Mouse (Mus musculus): ENCODE data around the gene Tnfrsf8. TPM values are rescaled to one million over a fixed set of nuclear protein-coding genes. Genes with fewer than 3 reads are reported as not detected.

The Tnfrsf8 gene
- total and polyA plus RNA-seq, 3 experiments: 12.7 to 31.0 (median 24.7) TPM

DNA sequence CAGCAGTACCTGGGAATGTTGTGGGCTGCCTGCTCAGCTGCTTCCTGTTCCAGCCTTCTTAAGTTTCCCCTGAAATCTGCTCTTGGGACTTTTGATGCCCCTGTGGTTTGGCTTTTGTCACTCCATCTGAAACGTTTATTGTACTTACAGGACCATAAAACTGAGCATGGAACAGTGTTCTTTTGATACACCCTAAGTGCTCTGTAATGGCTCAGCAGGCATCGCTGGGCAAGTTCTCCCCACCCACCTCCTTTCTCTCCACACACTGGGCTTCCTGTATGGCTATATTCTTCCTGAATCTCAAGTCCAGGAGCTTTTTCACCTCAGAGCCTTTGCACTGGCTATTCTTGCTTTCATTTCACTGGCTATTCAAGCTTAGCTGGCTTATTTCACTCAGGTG, 50.2 kb downstream of the Tnfrsf8 start:
- DNase-seq (ENCODE audit: extremely low read depth): no peak
- dilution Hi-C loops (cut with MboI; ENCODE audit: extremely low pct_ligation_motif_present, extremely low pct_unique_long_range_greater_than_20kb, low sequenced_read_pairs) (no loop called here), in situ Hi-C loops (cut with MboI; ENCODE audit: low pct_ligation_motif_present, low pct_unique_long_range_greater_than_20kb, low sequenced_read_pairs) (no loop called here)
- Histone ChIP-seq H3K79me2 (replicated peaks; ENCODE audit: control insufficient read depth, extremely low read depth, insufficient read depth, poor library complexity, severe bottlenecking) (no peaks in the 10 kb centered on the region), H3K4me1 (ENCODE audit: control insufficient read depth in 1 of 2, insufficient read depth in 2 of 2) (peaks cover 9 to 34% of the 10 kb centered on the region in 2 experiments; a peak in 3 of 4 replicates), H3K36me3 (replicated peaks in 1 of 2; ENCODE audit: control insufficient read depth in 1 of 2, insufficient read depth in 1 of 2, low read length in 1 of 2) (peaks cover 14 to 28% of the 10 kb centered on the region in 2 experiments), H3K4me3 (replicated peaks in 1 of 3; ENCODE audit: low read depth in 2 of 3, low read length in 2 of 3, poor library complexity in 1 of 3) (no peak overlapping the region), H3K27me3 (replicated peaks) (no peaks in the 10 kb centered on the region), H3K9me3 (replicated peaks; ENCODE audit: low read length) (no peaks in the 10 kb centered on the region), H3K27ac (ENCODE audit: insufficient read depth, low read depth) (no peak overlapping the region), H3K4me2 (ENCODE audit: insufficient read depth, low read depth, poor library complexity, severe bottlenecking) (no peak overlapping the region), H3K9ac (ENCODE audit: insufficient read depth, low read depth) (no peak overlapping the region)
- TF ChIP-seq USF1 (IDR thresholded peaks at IDR 0.05; ENCODE audit: low read depth, low read length) (no peak), ZMIZ1 (IDR thresholded peaks at IDR 0.05; ENCODE audit: low read depth, low read length) (no peak), UBTF (IDR thresholded peaks at IDR 0.05; ENCODE audit: low read depth, low read length) (no peak), POLR2A (IDR thresholded peaks at IDR 0.05; ENCODE audit: low read depth, low read length) (no peak), EP300 (IDR thresholded peaks at IDR 0.05; ENCODE audit: low read length) (no peak), USF2 (conservative IDR thresholded peaks at IDR 0.05; ENCODE audit: low read depth, low read length) (no peak), TBP (conservative IDR thresholded peaks at IDR 0.05; ENCODE audit: low read depth, low read length) (no peak), ELF1 (IDR thresholded peaks at IDR 0.05; ENCODE audit: low read depth, low read length) (no peak), MXI1 (IDR thresholded peaks at IDR 0.05; ENCODE audit: low read depth, low read length) (no peak), TCF12 (IDR thresholded peaks at IDR 0.05; ENCODE audit: low read depth, low read length) (no peak)

DNA sequence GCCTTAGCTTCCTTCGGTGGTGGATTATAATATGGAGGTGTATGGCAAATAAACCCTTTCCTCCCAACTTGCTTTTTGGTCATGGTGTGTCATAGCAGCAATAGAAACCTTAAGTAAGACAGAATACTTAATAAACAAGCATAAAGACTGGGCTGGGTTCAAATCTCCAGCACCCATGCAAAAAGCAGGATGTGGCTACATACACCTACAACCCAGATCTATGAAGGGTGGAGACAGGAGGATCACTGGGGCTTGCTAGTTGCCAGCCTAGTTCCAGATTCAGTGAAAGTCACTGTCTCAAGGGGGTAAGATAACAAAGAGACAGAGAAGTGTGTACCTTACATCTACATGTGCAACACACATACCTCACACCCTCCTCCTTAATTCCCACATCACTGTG, 51.4 kb downstream of the Tnfrsf8 start:
- H3K79me2 ChIP-seq (replicated peaks; ENCODE audit: control insufficient read depth, extremely low read depth, insufficient read depth, poor library complexity, severe bottlenecking): no peaks in the 10 kb centered on the region
- H3K36me3 ChIP-seq (replicated peaks in 1 of 2; ENCODE audit: control insufficient read depth in 1 of 2, insufficient read depth in 1 of 2, low read length in 1 of 2): peaks cover 11 to 18% of the 10 kb centered on the region in 2 experiments
- in situ Hi-C loops (cut with MboI; ENCODE audit: low pct_ligation_motif_present, low pct_unique_long_range_greater_than_20kb, low sequenced_read_pairs) (no loop called here), dilution Hi-C loops (cut with MboI; ENCODE audit: extremely low pct_ligation_motif_present, extremely low pct_unique_long_range_greater_than_20kb, low sequenced_read_pairs) (no loop called here)
- H3K9ac ChIP-seq (ENCODE audit: insufficient read depth, low read depth): no peak overlapping the region
- DNase-seq (ENCODE audit: extremely low read depth): no peak
- no peak overlapping the region for H3K4me3 ChIP-seq (replicated peaks in 1 of 3; ENCODE audit: low read depth in 2 of 3, low read length in 2 of 3, poor library complexity in 1 of 3)
- no peak for TF ChIP-seq MAZ (IDR thresholded peaks at IDR 0.05; ENCODE audit: low read depth, low read length)
- no peak for TF ChIP-seq USF1 (IDR thresholded peaks at IDR 0.05; ENCODE audit: low read depth, low read length)
- TF ChIP-seq ZMIZ1 (IDR thresholded peaks at IDR 0.05; ENCODE audit: low read depth, low read length): no peak
- TF ChIP-seq JUND (conservative IDR thresholded peaks at IDR 0.05; ENCODE audit: low read depth, low read length): no peak
- no peak for TF ChIP-seq MEF2A (IDR thresholded peaks at IDR 0.05; ENCODE audit: borderline replicate concordance, low read depth, low read length)
- TF ChIP-seq TBP (conservative IDR thresholded peaks at IDR 0.05; ENCODE audit: low read depth, low read length): no peak
- no peak for TF ChIP-seq USF2 (conservative IDR thresholded peaks at IDR 0.05; ENCODE audit: low read depth, low read length)
- H3K27me3 ChIP-seq (replicated peaks): no peaks in the 10 kb centered on the region
- peaks cover 9 to 39% of the 10 kb centered on the region in 2 experiments; a peak in 3 of 4 replicates for H3K4me1 ChIP-seq (ENCODE audit: control insufficient read depth in 1 of 2, insufficient read depth in 2 of 2)
- H3K27ac ChIP-seq (ENCODE audit: insufficient read depth, low read depth): no peak overlapping the region
- H3K4me2 ChIP-seq (ENCODE audit: insufficient read depth, low read depth, poor library complexity, severe bottlenecking): no peak overlapping the region
- no peaks in the 10 kb centered on the region for H3K9me3 ChIP-seq (replicated peaks; ENCODE audit: low read length)

DNA sequence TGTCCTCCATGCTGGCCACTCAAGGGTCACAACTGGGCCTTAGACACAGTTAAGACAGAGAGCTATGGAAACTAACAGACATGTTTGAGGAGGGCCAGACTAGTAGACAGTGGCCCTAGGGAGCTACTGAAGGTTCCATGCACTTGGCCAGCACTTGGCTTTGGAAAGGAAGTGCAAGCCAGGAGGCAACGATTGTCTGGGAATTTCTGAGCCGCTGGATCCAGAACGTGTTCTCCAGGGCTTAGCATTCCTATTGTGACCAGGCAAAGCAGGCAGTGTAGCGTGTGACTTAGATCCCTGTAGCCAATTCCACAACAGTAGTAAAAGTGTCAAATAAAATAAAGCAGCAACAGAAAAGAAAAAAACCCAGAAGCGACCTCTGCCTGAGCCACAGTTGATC, 54.2 kb downstream of the Tnfrsf8 start:
- Histone ChIP-seq H3K27ac (ENCODE audit: insufficient read depth, low read depth) (no peak overlapping the region), H3K4me1 (ENCODE audit: control insufficient read depth in 1 of 2, insufficient read depth in 2 of 2) (peaks cover 27 to 48% of the 10 kb centered on the region in 2 experiments), H3K27me3 (replicated peaks) (no peaks in the 10 kb centered on the region), H3K4me2 (ENCODE audit: insufficient read depth, low read depth, poor library complexity, severe bottlenecking) (no peak overlapping the region), H3K9ac (ENCODE audit: insufficient read depth, low read depth) (no peak overlapping the region), H3K9me3 (replicated peaks; ENCODE audit: low read length) (no peaks in the 10 kb centered on the region), H3K79me2 (replicated peaks; ENCODE audit: control insufficient read depth, extremely low read depth, insufficient read depth, poor library complexity, severe bottlenecking) (no peaks in the 10 kb centered on the region), H3K36me3 (replicated peaks in 1 of 2; ENCODE audit: control insufficient read depth in 1 of 2, insufficient read depth in 1 of 2, low read length in 1 of 2) (no peaks in the 10 kb centered on the region), H3K4me3 (replicated peaks in 1 of 3; ENCODE audit: low read depth in 2 of 3, low read length in 2 of 3, poor library complexity in 1 of 3) (no peak overlapping the region)
- TF ChIP-seq JUN (IDR thresholded peaks at IDR 0.05; ENCODE audit: insufficient read depth, low read depth, low read length): no peak
- TF ChIP-seq BHLHE40 (IDR thresholded peaks at IDR 0.05; ENCODE audit: low read depth, low read length): no peak
- TF ChIP-seq ELF1 (IDR thresholded peaks at IDR 0.05; ENCODE audit: low read depth, low read length): no peak
- TF ChIP-seq MAX (IDR thresholded peaks at IDR 0.05; ENCODE audit: low read length): no peak
- TF ChIP-seq MAZ (IDR thresholded peaks at IDR 0.05; ENCODE audit: low read depth, low read length): no peak
- no peak for TF ChIP-seq CTCF (conservative IDR thresholded peaks at IDR 0.05 in 1 of 2, IDR thresholded peaks at IDR 0.05 in 1 of 2; ENCODE audit: low read depth in 2 of 2, low read length in 2 of 2)
- no peak for TF ChIP-seq PAX5 (IDR thresholded peaks at IDR 0.05; ENCODE audit: low read length)
- no peak for TF ChIP-seq RCOR1 (conservative IDR thresholded peaks at IDR 0.05; ENCODE audit: low read depth, low read length)
- no peak for TF ChIP-seq USF2 (conservative IDR thresholded peaks at IDR 0.05; ENCODE audit: low read depth, low read length)
- no peak for TF ChIP-seq KAT2A (IDR thresholded peaks at IDR 0.05; ENCODE audit: insufficient replicate concordance, low read length)
- no peak for TF ChIP-seq RAD21 (IDR thresholded peaks at IDR 0.05; ENCODE audit: low read depth, low read length)
- in situ Hi-C loops (cut with MboI; ENCODE audit: low pct_ligation_motif_present, low pct_unique_long_range_greater_than_20kb, low sequenced_read_pairs): no loop called here
- DNase-seq (ENCODE audit: extremely low read depth): no peak
- dilution Hi-C loops (cut with MboI; ENCODE audit: extremely low pct_ligation_motif_present, extremely low pct_unique_long_range_greater_than_20kb, low sequenced_read_pairs): no loop called here
